In genomic region chr13:94912961-94913360, GRCm38 (mm10) we compare ENCODE assay signal across 13 mouse cellular contexts. TPM values are rescaled to one million over a fixed set of nuclear protein-coding genes. Genes with fewer than 3 reads are reported as not detected.
DNase-seq lines count a peak whose midpoint lies in the region; ATAC-seq and TF ChIP-seq lines count a peak whose summit lies in the region.
"Had no signal": no experiment of that assay in that cellular context is flagged by ENCODE, and none has a peak within 500 bp of the region (broad histone marks: within the 10 kb centered on the region; RNA-seq: fewer than 3 reads in every experiment).

No protein-coding gene starts in this region.

- no peak for TF ChIP-seq CTCF in hindbrain, postnatal 0 days (IDR thresholded peaks at IDR 0.05; ENCODE audit: low read depth)

- H3K27ac ChIP-seq in kidney, embryonic 15.5 days, result no peak overlapping the region
- H3K27ac ChIP-seq in embryonic facial prominence, embryonic 13.5 days, result no peak overlapping the region; the same call in 1 of the 2 replicates
- H3K27ac ChIP-seq in hindbrain, postnatal 0 days, result no peak overlapping the region
- H3K27ac ChIP-seq in neural tube, embryonic 13.5 days (replicated peaks), result no peak overlapping the region

- WGBS in kidney, embryonic 15.5 days, result 12% methylated on average over 11 of the region's 11 CpGs
- WGBS in embryonic facial prominence, embryonic 13.5 days, result 4% methylated on average over 11 of the region's 11 CpGs
- WGBS in hindbrain, postnatal 0 days, result 5% methylated on average over 11 of the region's 11 CpGs
- 3% methylated on average over 11 of the region's 11 CpGs for WGBS in neural tube, embryonic 13.5 days

- H3K9me3 ChIP-seq in kidney, embryonic 15.5 days (replicated peaks), result no peaks in the 10 kb centered on the region
- H3K9me3 ChIP-seq in embryonic facial prominence, embryonic 13.5 days, result no peaks in the 10 kb centered on the region
- H3K9me3 ChIP-seq in hindbrain, postnatal 0 days (ENCODE audit: low read length), result no peaks in the 10 kb centered on the region
- H3K9me3 ChIP-seq in neural tube, embryonic 13.5 days, result no peaks in the 10 kb centered on the region

- no peak for DNase-seq in kidney, postnatal 36 days
- peak; percentile 30 for DNase-seq in hindbrain, postnatal 0 days (ENCODE audit: low spot score)
- DNase-seq in gastrocnemius, postnatal 36 days, result no peak
- DNase-seq in heart, postnatal 14 days, result no peak
- no peak for DNase-seq in frontal cortex, postnatal 10 days (ENCODE audit: low spot score in 2 of 2)
- DNase-seq: cerebellum, postnatal 14 days; liver, postnatal 0 days had no signal

- H3K9ac ChIP-seq in kidney, embryonic 15.5 days, result no peak overlapping the region
- peak overlapping the region; percentile 57; the same call in 1 of the 2 replicates for H3K9ac ChIP-seq in embryonic facial prominence, embryonic 13.5 days
- H3K9ac ChIP-seq in hindbrain, postnatal 0 days (replicated peaks; ENCODE audit: low read length), result no peak overlapping the region; the same call in 1 of the 2 replicates
- H3K9ac ChIP-seq in neural tube, embryonic 13.5 days, result peak overlapping the region; percentile 13; the same call in 1 of the 2 replicates
- H3K9ac ChIP-seq: liver, postnatal 0 days had no signal

- intact Hi-C loops in gastrocnemius, postnatal 36 days (cut with DNase I), result no loop called here
- intact Hi-C loops in heart, postnatal 14 days (cut with DNase I), result no loop called here

- 0 out of 2 replicates have a peak, but pooled peaks cover 5% of the 10 kb centered on the region for H3K4me1 ChIP-seq in kidney, embryonic 15.5 days
- peaks cover 6% of the 10 kb centered on the region for H3K4me1 ChIP-seq in embryonic facial prominence, embryonic 13.5 days
- no peaks in the 10 kb centered on the region for H3K4me1 ChIP-seq in hindbrain, postnatal 0 days (ENCODE audit: insufficient read depth, low read length)
- peaks cover 10% of the 10 kb centered on the region for H3K4me1 ChIP-seq in neural tube, embryonic 13.5 days (replicated peaks)

- peaks cover 24% of the 10 kb centered on the region for H3K27me3 ChIP-seq in kidney, embryonic 15.5 days
- 0 out of 2 replicates have a peak, but pooled peaks cover 2% of the 10 kb centered on the region for H3K27me3 ChIP-seq in embryonic facial prominence, embryonic 13.5 days
- H3K27me3 ChIP-seq in hindbrain, postnatal 0 days (ENCODE audit: insufficient read depth, low read length), result 0 out of 2 replicates have a peak, but pooled peaks cover 7% of the 10 kb centered on the region
- peaks cover 27% of the 10 kb centered on the region for H3K27me3 ChIP-seq in neural tube, embryonic 13.5 days

- peak overlapping the region; percentile 39 for H3K4me2 ChIP-seq in kidney, embryonic 15.5 days
- H3K4me2 ChIP-seq in embryonic facial prominence, embryonic 13.5 days, result peak overlapping the region; percentile 54
- peak overlapping the region; percentile 44 for H3K4me2 ChIP-seq in hindbrain, postnatal 0 days (ENCODE audit: low read depth, low read length)
- H3K4me2 ChIP-seq in neural tube, embryonic 13.5 days, result peak overlapping the region; percentile 46

- ATAC-seq in kidney, embryonic 15.5 days (replicated peaks; ENCODE audit: low FRiP score), result no peak
- ATAC-seq in embryonic facial prominence, embryonic 13.5 days (ENCODE audit: insufficient number of reproducible peaks, insufficient read depth, low FRiP score, low TSS enrichment, low read depth), result no peak
- no peak for ATAC-seq in hindbrain, postnatal 0 days
- ATAC-seq in neural tube, embryonic 13.5 days (ENCODE audit: low read depth), result peak; percentile 87
- ATAC-seq: liver, postnatal 0 days had no signal

- H3K36me3 ChIP-seq in kidney, embryonic 15.5 days, result no peaks in the 10 kb centered on the region
- no peaks in the 10 kb centered on the region for H3K36me3 ChIP-seq in embryonic facial prominence, embryonic 13.5 days
- H3K36me3 ChIP-seq in hindbrain, postnatal 0 days (ENCODE audit: insufficient read depth, low read length), result no peaks in the 10 kb centered on the region
- H3K36me3 ChIP-seq in neural tube, embryonic 13.5 days, result no peaks in the 10 kb centered on the region

- H3K4me3 ChIP-seq in kidney, embryonic 15.5 days (replicated peaks), result no peak overlapping the region
- peak overlapping the region; percentile 14 for H3K4me3 ChIP-seq in embryonic facial prominence, embryonic 13.5 days
- H3K4me3 ChIP-seq in hindbrain, postnatal 0 days (ENCODE audit: low read length), result peak overlapping the region; percentile 6; the same call in 1 of the 2 replicates
- H3K4me3 ChIP-seq in neural tube, embryonic 13.5 days, result peak overlapping the region; percentile 8; the same call in 1 of the 2 replicates

RNA-seq across cellular contexts. Expression of gene Otp, which starts 37.6 kb away (rescaled TPM):
- polyA plus RNA-seq in kidney, embryonic 15.5 days (2015; fragmentation: Nextera tagmentation; extraction: Ambion mirVana), result not detected in 2 replicates
- polyA plus RNA-seq in embryonic facial prominence, embryonic 13.5 days (2015; fragmentation: Nextera tagmentation; extraction: Ambion mirVana), result not detected in 2 replicates
- 4.3 and 4.7 TPM in 2 replicates for total RNA-seq in hindbrain, postnatal 0 days (2014; rRNA removed)
- 4.2 and 4.9 TPM in 2 replicates for polyA plus RNA-seq in hindbrain, postnatal 0 days (2015; fragmentation: Nextera tagmentation; extraction: Ambion mirVana)
- polyA plus RNA-seq in neural tube, embryonic 13.5 days (2015; fragmentation: Nextera tagmentation; extraction: Ambion mirVana), result 9.5 and 10.7 TPM in 2 replicates
- total RNA-seq in gastrocnemius, postnatal 36 days (2021), result not detected
- total RNA-seq in heart, postnatal 14 days (2021), result not detected
- total RNA-seq: gastrocnemius, postnatal 4 days; layer of hippocampus, adult 18-20 months; neutrophil, adult 5-6 weeks had no signal
- polyA plus RNA-seq: liver, postnatal 0 days had no signal

Comparison
In these comparisons a context has a peak if more than half of its experiments do, and no peak if none do; other contexts are left out.
1. H3K9ac ChIP-seq: peak in embryonic facial prominence, embryonic 13.5 days (single experiment) and neural tube, embryonic 13.5 days (single experiment); none in kidney, embryonic 15.5 days (single experiment) and hindbrain, postnatal 0 days (single experiment).
2. Peak in every context shown above with its lines, with median percentiles within 50 percentile points of each other: H3K4me2 ChIP-seq.